Mouse (Mus musculus) neutrophil, adult 83 days (primary cell): ENCODE measurements around the gene Gm4881. TPM values are rescaled to one million over a fixed set of nuclear protein-coding genes. Genes with fewer than 3 reads are reported as not detected.

ENCODE experiments used
- total RNA-seq, 2 experiments: library from RNA; stranded (reverse); gene quantifications; one replicate each; pipeline ENCODE4 v1.2.4; 2023

Gm4881 gene
- total RNA-seq = not detected

GRCm38 (mm10) chr7:24944257-24944950 is at the start of gene Gm4881:
Gene Gm4881, minus strand, starts transcription at chr7:24944494.

GRCm38 (mm10) chr7:24971972-24972893 is 27.9 kb upstream of the Gm4881 start, which contains the start of gene Rabac1:
Gene Rabac1, minus strand, starts transcription at chr7:24972754.

GRCm38 (mm10) chr7:24902630-24903443 is 41.5 kb downstream of the Gm4881 start, which contains the start of gene Arhgef1:
Gene Arhgef1, plus strand, starts transcription at chr7:24902912.

GRCm38 (mm10) chr7:24897224-24897623 is 47.1 kb downstream of the Gm4881 start, which contains the start of gene Cd79a:
Gene Cd79a, plus strand, starts transcription at chr7:24897381.

GRCm38 (mm10) chr7:24883896-24884692 is 60.2 kb downstream of the Gm4881 start, which contains the start of gene Rps19:
Gene Rps19, plus strand, starts transcription at chr7:24884371.

Other genes with a start within 250 kb of the Gm4881 start
- gene BC049730, start 235.3 kb downstream of the Gm4881 start, total RNA-seq = 1 to 10 TPM in 1 of 2 experiments, not detected in 1; 1.4 TPM
- gene Gm4763, start 217.6 kb downstream of the Gm4881 start, total RNA-seq = 1 to 10 TPM; 7.2 to 7.3 TPM
- 1,000 to 10,000 TPM; 1,228 to 1,288 TPM for gene Cd177, start 184.2 kb downstream of the Gm4881 start, total RNA-seq
- 10 to 100 TPM; 68.3 to 68.8 TPM for gene Ceacam10, start 167.3 kb downstream of the Gm4881 start, total RNA-seq
- gene Gm9844, start 82.3 kb downstream of the Gm4881 start, total RNA-seq = not detected
- gene Lypd4, start 74.6 kb downstream of the Gm4881 start, total RNA-seq = not detected
- not detected for gene Dmrtc2, start 74.4 kb downstream of the Gm4881 start, total RNA-seq
- 100 to 1,000 TPM; 831 to 832 TPM for gene Rps19, start 60.1 kb downstream of the Gm4881 start, total RNA-seq
- gene Cd79a, start 47.1 kb downstream of the Gm4881 start, total RNA-seq = 1 to 10 TPM; 5.4 to 6.3 TPM
- gene Arhgef1, start 41.6 kb downstream of the Gm4881 start, total RNA-seq = 100 to 1,000 TPM; 583 to 627 TPM
- 100 to 1,000 TPM; 126 to 141 TPM for gene Rabac1, start 28.3 kb upstream of the Gm4881 start, total RNA-seq
- 100 to 1,000 TPM; 189 to 210 TPM for gene Atp1a3, start 61.5 kb upstream of the Gm4881 start, total RNA-seq
- 1 to 10 TPM; 3.0 TPM for gene Grik5, start 127.9 kb upstream of the Gm4881 start, total RNA-seq
- gene Zfp574, start 128.1 kb upstream of the Gm4881 start, total RNA-seq = 10 to 100 TPM; 14.5 to 15.8 TPM
- gene Pou2f2, start 235.2 kb upstream of the Gm4881 start, total RNA-seq = 10 to 100 TPM; 13.2 to 15.0 TPM